Mouse (Mus musculus): Measurements from ENCODE around the gene Golga5. TPM values are rescaled to one million over a fixed set of nuclear protein-coding genes. Genes with fewer than 3 reads are reported as not detected.
A peak's percentile ranks its signal among the peaks of the same experiment; 100 is the strongest.

The Golga5 gene
- polyA plus RNA-seq (2012; ENCODE audit: insufficient read depth, insufficient read length, missing spikeins) = 15.2 and 15.6 TPM in 2 replicates

- no peaks in the 10 kb centered on the region for H3K4me1 ChIP-seq (ENCODE audit: control insufficient read depth, insufficient read depth, insufficient read length, low read length)
- H3K4me3 ChIP-seq (ENCODE audit: insufficient read depth, low read depth, low read length) = peak within 1 kb of the TSS; percentile 94
- H3K27ac ChIP-seq (replicated peaks; ENCODE audit: low read depth, low read length) = peak within 1 kb of the TSS; percentile 72
Measured at GRCm38 (mm10) chr12:102468894-102469764, at the start of gene Golga5. TSS of gene Golga5 (plus strand) at chr12:102469135.

- H3K27ac ChIP-seq (replicated peaks; ENCODE audit: low read depth, low read length) = no peak overlapping the region
- no peaks in the 10 kb centered on the region for H3K4me1 ChIP-seq (ENCODE audit: control insufficient read depth, insufficient read depth, insufficient read length, low read length)
- H3K4me3 ChIP-seq (ENCODE audit: insufficient read depth, low read depth, low read length) = no peak overlapping the region
Measured at GRCm38 (mm10) chr12:102419544-102419943, 49.4 kb upstream of the Golga5 start.

- H3K27ac ChIP-seq (replicated peaks; ENCODE audit: low read depth, low read length) = no peak overlapping the region
Measured at GRCm38 (mm10) chr12:102420168-102420890, 48.6 kb upstream of the Golga5 start.

GRCm38 (mm10) chr12:102422065-102422464 lies 46.9 kb upstream of the Golga5 start:
- Histone ChIP-seq H3K4me1 (ENCODE audit: control insufficient read depth, insufficient read depth, insufficient read length, low read length) (no peaks in the 10 kb centered on the region), H3K4me3 (ENCODE audit: insufficient read depth, low read depth, low read length) (no peak overlapping the region), H3K27ac (replicated peaks; ENCODE audit: low read depth, low read length) (no peak overlapping the region)

More at GRCm38 (mm10) chr12:102420168-102420890, 48.6 kb upstream of the Golga5 start:
- Histone ChIP-seq H3K4me1 (ENCODE audit: control insufficient read depth, insufficient read depth, insufficient read length, low read length) (no peaks in the 10 kb centered on the region), H3K4me3 (ENCODE audit: insufficient read depth, low read depth, low read length) (no peak overlapping the region)

- H3K27ac ChIP-seq (replicated peaks; ENCODE audit: low read depth, low read length) = no peak overlapping the region
- H3K4me1 ChIP-seq (ENCODE audit: control insufficient read depth, insufficient read depth, insufficient read length, low read length) = no peaks in the 10 kb centered on the region
- no peak overlapping the region for H3K4me3 ChIP-seq (ENCODE audit: insufficient read depth, low read depth, low read length)
Measured at GRCm38 (mm10) chr12:102422623-102423320, 46.2 kb upstream of the Golga5 start.

GRCm38 (mm10) chr12:102423625-102424024 lies 45.3 kb upstream of the Golga5 start:
- Histone ChIP-seq H3K4me3 (ENCODE audit: insufficient read depth, low read depth, low read length) (no peak overlapping the region), H3K4me1 (ENCODE audit: control insufficient read depth, insufficient read depth, insufficient read length, low read length) (no peaks in the 10 kb centered on the region), H3K27ac (replicated peaks; ENCODE audit: low read depth, low read length) (no peak overlapping the region)

GRCm38 (mm10) chr12:102424456-102424855 lies 44.5 kb upstream of the Golga5 start:
- Histone ChIP-seq H3K4me1 (ENCODE audit: control insufficient read depth, insufficient read depth, insufficient read length, low read length) (no peaks in the 10 kb centered on the region), H3K4me3 (ENCODE audit: insufficient read depth, low read depth, low read length) (no peak overlapping the region), H3K27ac (replicated peaks; ENCODE audit: low read depth, low read length) (no peak overlapping the region)

GRCm38 (mm10) chr12:102425048-102425578 lies 43.8 kb upstream of the Golga5 start:
- Histone ChIP-seq H3K4me1 (ENCODE audit: control insufficient read depth, insufficient read depth, insufficient read length, low read length) (no peaks in the 10 kb centered on the region), H3K4me3 (ENCODE audit: insufficient read depth, low read depth, low read length) (no peak overlapping the region), H3K27ac (replicated peaks; ENCODE audit: low read depth, low read length) (no peak overlapping the region)

- Histone ChIP-seq H3K27ac (replicated peaks; ENCODE audit: low read depth, low read length) (no peak overlapping the region), H3K4me3 (ENCODE audit: insufficient read depth, low read depth, low read length) (no peak overlapping the region), H3K4me1 (ENCODE audit: control insufficient read depth, insufficient read depth, insufficient read length, low read length) (no peaks in the 10 kb centered on the region)
Measured at GRCm38 (mm10) chr12:102426285-102426684, 42.6 kb upstream of the Golga5 start.

- Histone ChIP-seq H3K4me1 (ENCODE audit: control insufficient read depth, insufficient read depth, insufficient read length, low read length) (no peaks in the 10 kb centered on the region), H3K4me3 (ENCODE audit: insufficient read depth, low read depth, low read length) (no peak overlapping the region), H3K27ac (replicated peaks; ENCODE audit: low read depth, low read length) (no peak overlapping the region)
Measured at GRCm38 (mm10) chr12:102429656-102430055, 39.3 kb upstream of the Golga5 start.

- Histone ChIP-seq H3K27ac (replicated peaks; ENCODE audit: low read depth, low read length) (no peak overlapping the region), H3K4me3 (ENCODE audit: insufficient read depth, low read depth, low read length) (no peak overlapping the region), H3K4me1 (ENCODE audit: control insufficient read depth, insufficient read depth, insufficient read length, low read length) (no peaks in the 10 kb centered on the region)
Measured at GRCm38 (mm10) chr12:102430228-102430627, 38.7 kb upstream of the Golga5 start.

GRCm38 (mm10) chr12:102432238-102432637 lies 36.7 kb upstream of the Golga5 start:
- Histone ChIP-seq H3K27ac (replicated peaks; ENCODE audit: low read depth, low read length) (no peak overlapping the region), H3K4me3 (ENCODE audit: insufficient read depth, low read depth, low read length) (no peak overlapping the region), H3K4me1 (ENCODE audit: control insufficient read depth, insufficient read depth, insufficient read length, low read length) (no peaks in the 10 kb centered on the region)

- H3K4me1 ChIP-seq (ENCODE audit: control insufficient read depth, insufficient read depth, insufficient read length, low read length) = peaks cover 9% of the 10 kb centered on the region
Measured at GRCm38 (mm10) chr12:102434107-102434506, 34.8 kb upstream of the Golga5 start.

GRCm38 (mm10) chr12:102436939-102437526 lies 31.9 kb upstream of the Golga5 start:
- peak overlapping the region; percentile 74 for H3K27ac ChIP-seq (replicated peaks; ENCODE audit: low read depth, low read length)
- peak overlapping the region; percentile 17; the same call in 1 of the 2 replicates for H3K4me3 ChIP-seq (ENCODE audit: insufficient read depth, low read depth, low read length)
- H3K4me1 ChIP-seq (ENCODE audit: control insufficient read depth, insufficient read depth, insufficient read length, low read length) = peaks cover 9% of the 10 kb centered on the region

More at GRCm38 (mm10) chr12:102434107-102434506, 34.8 kb upstream of the Golga5 start:
- H3K27ac ChIP-seq (replicated peaks; ENCODE audit: low read depth, low read length) = no peak overlapping the region
- H3K4me3 ChIP-seq (ENCODE audit: insufficient read depth, low read depth, low read length) = no peak overlapping the region
